Mouse (Mus musculus): ENCODE measurements around the gene Cabp4.

Cabp4 gene

GRCm38 (mm10) chr19:4143759-4144268 lies at the start of gene Cabp4:
Gene Cabp4 (minus strand): TSS chr19:4144033.
- no peak for DNase-seq

- DNase-seq = no peak
These were observed 49.3 kb upstream of the Cabp4 start for GRCm38 (mm10) chr19:4193129-4193528.

- no peak for DNase-seq
These were observed 48.6 kb upstream of the Cabp4 start for GRCm38 (mm10) chr19:4192251-4192985.

GRCm38 (mm10) chr19:4191528-4192250 lies 47.9 kb upstream of the Cabp4 start, which contains the start of gene Ppp1ca:
Gene Ppp1ca (plus strand): TSS chr19:4192065.
- peak; percentile 92 for DNase-seq

GRCm38 (mm10) chr19:4190831-4191334 lies 47.0 kb upstream of the Cabp4 start, which contains the start of gene Tbc1d10c:
Gene Tbc1d10c (minus strand): TSS chr19:4191284.
- DNase-seq = no peak

- DNase-seq = no peak
These were observed 45.3 kb upstream of the Cabp4 start for GRCm38 (mm10) chr19:4189051-4189620.

GRCm38 (mm10) chr19:4187303-4187702 lies 43.5 kb upstream of the Cabp4 start:
- no peak for DNase-seq

GRCm38 (mm10) chr19:4184976-4185975 lies 41.4 kb upstream of the Cabp4 start:
- no peak for DNase-seq

GRCm38 (mm10) chr19:4183689-4184088 lies 39.9 kb upstream of the Cabp4 start:
- no peak for DNase-seq

- peak; percentile 77 for DNase-seq
These were observed 38.1 kb upstream of the Cabp4 start for GRCm38 (mm10) chr19:4181892-4182291.

GRCm38 (mm10) chr19:4180411-4180810 lies 36.6 kb upstream of the Cabp4 start:
- DNase-seq = no peak

- no peak for DNase-seq
These were observed 31.6 kb upstream of the Cabp4 start, which contains the start of gene Carns1 for GRCm38 (mm10) chr19:4175368-4175947. Gene Carns1 (minus strand): TSS chr19:4175479.

- DNase-seq = no peak
These were observed 29.1 kb upstream of the Cabp4 start for GRCm38 (mm10) chr19:4172925-4173324.

GRCm38 (mm10) chr19:4171393-4172290 lies 27.8 kb upstream of the Cabp4 start:
- DNase-seq = no peak

- DNase-seq = no peak
These were observed 27.0 kb upstream of the Cabp4 start for GRCm38 (mm10) chr19:4170723-4171392.

GRCm38 (mm10) chr19:4169810-4170209 lies 26.0 kb upstream of the Cabp4 start:
- DNase-seq = no peak

- DNase-seq = peak; percentile 100
These were observed 25.5 kb upstream of the Cabp4 start for GRCm38 (mm10) chr19:4169378-4169784.

- no peak for DNase-seq
These were observed 23.0 kb upstream of the Cabp4 start for GRCm38 (mm10) chr19:4166678-4167476.

- DNase-seq = no peak
These were observed 20.9 kb upstream of the Cabp4 start for GRCm38 (mm10) chr19:4164721-4165120.

Data from right cerebral cortex, postnatal 25 days (tissue).